Mouse (Mus musculus) liver, postnatal 0 days (tissue): ENCODE results near the gene Wdr75. TPM values are rescaled to one million over a fixed set of nuclear protein-coding genes. Genes with fewer than 3 reads are reported as not detected.

Experiments
- ATAC-seq: fragments of 200-750 bp; cut with Nextera tagmentation; 2 replicates; pipeline ENCODE4 v1.8.0; 2017; ENCODE audit warnings: mild to moderate bottlenecking, moderate library complexity
- DNase-seq: peaks from one replicate; pipeline ENCODE4 v3.0.0-alpha.2; 2016
- H3K27ac ChIP-seq: fragments of 300-500 bp; sonication (generic); 2 replicates; pipeline ENCODE4 v1.5.1; 2014; ENCODE audit warnings: antibody characterized with exemption, moderate library complexity, mild to moderate bottlenecking, low read depth
- H3K27me3 ChIP-seq: fragments of 300-500 bp; sonication (generic); 2 replicates; pipeline ENCODE4 v1.6.1; 2014; ENCODE audit warnings: low read length, control low read depth, mixed read lengths; ENCODE audit not compliant: insufficient read depth
- H3K36me3 ChIP-seq: fragments of 300-500 bp; sonication (generic); replicated peaks from 2 replicates; pipeline ENCODE4 v1.6.1; 2014; ENCODE audit warnings: mild to moderate bottlenecking, control low read depth, low read length, moderate library complexity, mixed read lengths; ENCODE audit not compliant: insufficient read depth
- H3K4me1 ChIP-seq: fragments of 300-500 bp; sonication (generic); 2 replicates; pipeline ENCODE4 v1.6.1; 2014; ENCODE audit warnings: antibody characterized with exemption, mild to moderate bottlenecking, control low read depth; ENCODE audit not compliant: insufficient read depth
- H3K4me2 ChIP-seq: fragments of 300-500 bp; sonication (generic); 2 replicates; pipeline ENCODE4 v1.6.1; 2014; ENCODE audit warnings: low read depth, mild to moderate bottlenecking, low read length, moderate library complexity, mixed read lengths
- H3K4me3 ChIP-seq: fragments of 300-500 bp; sonication (generic); 2 replicates; pipeline ENCODE4 v1.5.1; 2014; ENCODE audit warnings: low read depth, low read length
- H3K9ac ChIP-seq: fragments of 300-500 bp; sonication (generic); replicated peaks from 2 replicates; pipeline ENCODE4 v1.6.1; 2014; ENCODE audit warnings: mild to moderate bottlenecking, moderate library complexity
- H3K9me3 ChIP-seq: fragments of 300-500 bp; sonication (generic); 2 replicates; pipeline ENCODE4 v1.6.1; 2016; ENCODE audit warnings: mild to moderate bottlenecking, control low read depth, low read length, mixed read lengths
- CTCF ChIP-seq: sonication (generic); IDR thresholded peaks from 2 replicates; pipeline ENCODE4 v1.5.1; 2016; ENCODE audit warnings: antibody characterized with exemption, low read depth
- EP300 ChIP-seq: IDR thresholded peaks from 2 replicates; pipeline ENCODE4 v1.6.1; 2016; ENCODE audit warnings: antibody characterized with exemption, low read depth, mild to moderate bottlenecking
- whole genome bisulfite sequencing: fragments of 180-500 bp; shearing (Covaris S2); extraction: QIAGEN DNeasy Blood & Tissue Kit; methylation state at CpG from one replicate; pipeline ENCODE4 v1.1.7; 2014; ENCODE audit not compliant: insufficient replicate concordance; 5-methylcytosine and 5-hydroxymethylcytosine counted together
- polyA plus RNA-seq: library from polyadenylated mRNA; unstranded; fragments of >200 nt; fragmentation: Nextera tagmentation; extraction: Ambion mirVana; gene quantifications from 2 replicates; pipeline ENCODE4 v1.2.1, GENCODE M21; 2015

Wdr75 gene
- polyA plus RNA-seq, result 18.5 and 22.3 TPM in 2 replicates

DNA sequence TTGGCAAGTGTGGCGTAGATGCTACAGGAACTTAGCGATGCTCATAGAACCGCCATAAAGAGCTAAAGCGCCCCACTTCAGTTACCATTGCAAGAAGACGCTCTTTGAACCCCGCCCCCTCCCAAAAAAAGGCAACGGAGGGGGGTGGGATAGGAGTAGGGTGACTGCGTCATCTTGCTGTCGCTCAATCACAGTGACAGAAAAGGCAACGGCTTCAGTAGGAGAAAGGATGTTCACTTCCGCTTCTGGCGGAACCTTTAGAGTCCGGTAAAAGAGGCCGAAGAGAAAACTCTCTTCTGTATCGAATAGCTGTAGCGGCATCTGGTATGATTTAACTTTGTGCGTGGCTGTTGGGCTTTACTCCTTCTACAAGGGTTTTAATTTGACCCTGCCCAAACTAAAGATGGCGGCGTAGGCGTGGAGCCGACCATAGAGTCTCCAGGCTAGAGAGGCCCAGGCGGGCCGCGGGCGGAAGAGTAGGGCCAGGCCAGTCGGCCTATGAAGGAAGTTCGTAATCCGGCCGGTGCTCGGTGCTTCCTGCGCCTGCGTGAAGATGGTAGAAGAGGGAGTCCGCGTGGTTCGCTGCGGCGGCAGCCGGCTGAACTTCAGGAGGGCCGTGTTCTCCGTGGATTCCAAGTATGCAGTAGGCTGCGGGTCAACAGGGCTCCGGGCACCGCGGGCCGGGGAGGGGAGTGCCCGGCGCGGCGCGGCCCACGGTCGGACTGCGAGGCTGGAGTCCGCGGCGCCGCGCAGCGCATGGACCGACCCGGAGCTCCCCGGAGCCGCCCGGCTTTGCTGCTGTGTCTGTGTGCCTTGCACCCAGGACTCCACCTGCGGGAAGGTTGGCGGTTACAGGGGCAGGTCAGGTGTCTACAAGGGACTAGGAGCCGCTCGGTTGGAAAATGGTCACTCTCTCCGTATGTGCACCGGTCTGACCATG, at the start of gene Wdr75:
TSS of gene Wdr75 (plus strand) at position 198 of the 940 bp plus-strand sequence.
- Histone ChIP-seq H3K4me2 (peak within 1 kb of the TSS; percentile 92), H3K4me3 (peak within 1 kb of the TSS; percentile 85), H3K27ac (peak within 1 kb of the TSS; percentile 82), H3K36me3 (peaks cover 5% of the 10 kb centered on the region), H3K4me1 (peaks cover 9% of the 10 kb centered on the region), H3K9me3 (no peaks in the 10 kb centered on the region), H3K27me3 (no peaks in the 10 kb centered on the region), H3K9ac (peak within 1 kb of the TSS; percentile 94)
- no peak for TF ChIP-seq CTCF
- peak; percentile 72; the same call in 1 of the 2 replicates for TF ChIP-seq EP300
- under 1% methylated on average over 69 of the region's 70 CpGs for whole genome bisulfite sequencing
- ATAC-seq (peak; percentile 99), DNase-seq (peak; percentile 93)

DNA sequence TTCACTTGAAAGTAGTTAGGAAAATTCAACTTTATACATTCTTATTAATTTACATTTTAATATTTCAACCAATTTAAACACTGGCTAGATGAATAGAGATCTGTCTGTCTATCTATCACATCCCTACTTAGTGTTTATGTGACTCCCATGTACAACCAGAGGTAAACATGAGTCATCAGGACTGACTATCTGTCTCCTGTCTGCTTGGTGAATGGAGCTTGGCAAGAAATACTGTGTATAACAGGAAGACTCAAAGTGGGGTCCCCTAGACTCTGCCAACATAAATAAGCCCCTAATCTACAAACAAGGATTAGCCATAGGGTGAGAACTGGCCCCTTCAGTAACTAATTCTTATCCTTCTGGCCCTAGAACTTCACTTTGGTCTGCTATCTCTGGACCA, 39.1 kb upstream of the Wdr75 start:
- H3K9me3 ChIP-seq, result no peaks in the 10 kb centered on the region

DNA sequence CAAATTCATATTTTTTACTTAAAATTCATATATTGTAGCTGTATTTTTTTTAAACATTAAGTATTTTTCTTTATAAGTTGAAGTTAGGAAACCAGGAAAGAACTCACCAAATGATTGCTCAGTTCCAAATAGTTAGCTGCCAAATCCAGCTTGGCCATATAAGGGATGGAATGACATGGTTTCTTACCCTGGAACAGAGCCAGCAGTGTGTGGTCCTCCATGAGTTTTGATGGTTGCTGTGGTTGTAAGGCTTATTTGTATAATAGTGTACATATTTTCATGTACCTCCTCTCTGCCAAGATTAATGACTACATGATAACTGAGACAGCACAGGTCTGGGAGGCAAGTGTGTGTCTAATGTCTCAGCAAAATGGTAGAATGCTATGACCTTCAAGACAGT, 38.3 kb upstream of the Wdr75 start:
- Histone ChIP-seq H3K9ac (no peak overlapping the region), H3K27ac (no peak overlapping the region), H3K4me1 (no peaks in the 10 kb centered on the region), H3K27me3 (no peaks in the 10 kb centered on the region), H3K4me3 (no peak overlapping the region), H3K4me2 (no peak overlapping the region), H3K36me3 (no peaks in the 10 kb centered on the region), H3K9me3 (no peaks in the 10 kb centered on the region)
- TF ChIP-seq CTCF (no peak), EP300 (no peak)
- ATAC-seq (no peak), DNase-seq (no peak)

More for the DNA sequence above, 39.1 kb upstream of the Wdr75 start:
- Histone ChIP-seq H3K4me3 (no peak overlapping the region), H3K27ac (no peak overlapping the region), H3K27me3 (no peaks in the 10 kb centered on the region), H3K4me1 (no peaks in the 10 kb centered on the region), H3K36me3 (no peaks in the 10 kb centered on the region), H3K4me2 (no peak overlapping the region), H3K9ac (no peak overlapping the region)
- ATAC-seq (no peak), DNase-seq (no peak)
- TF ChIP-seq EP300, result no peak

DNA sequence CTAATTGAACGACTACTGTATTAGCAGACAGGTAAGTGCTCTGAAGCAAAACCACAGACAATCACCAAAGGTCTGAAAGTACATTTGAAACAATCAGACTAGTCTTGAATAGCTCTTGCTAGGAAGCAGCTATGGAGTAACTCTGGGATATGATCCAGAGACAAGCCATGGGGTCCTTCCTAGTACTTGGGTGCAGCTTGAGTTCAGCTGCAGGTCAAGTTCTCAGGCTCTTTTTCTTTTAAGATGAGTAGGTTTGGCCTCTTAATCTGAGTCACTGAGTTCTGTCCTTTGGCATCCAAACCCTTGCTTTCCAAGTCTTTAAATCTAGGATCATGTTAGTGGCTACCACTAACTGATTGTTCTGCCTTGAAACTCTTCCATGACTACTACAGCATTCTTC, 37.0 kb upstream of the Wdr75 start:
- Histone ChIP-seq H3K9ac (no peak overlapping the region), H3K27me3 (no peaks in the 10 kb centered on the region), H3K4me1 (no peaks in the 10 kb centered on the region), H3K36me3 (no peaks in the 10 kb centered on the region), H3K4me3 (no peak overlapping the region), H3K27ac (no peak overlapping the region), H3K9me3 (no peaks in the 10 kb centered on the region), H3K4me2 (no peak overlapping the region)
- WGBS, result 82% methylated on average over 1 of the region's 1 CpGs
- DNase-seq (no peak), ATAC-seq (no peak)
- TF ChIP-seq EP300 (no peak), CTCF (no peak)

DNA sequence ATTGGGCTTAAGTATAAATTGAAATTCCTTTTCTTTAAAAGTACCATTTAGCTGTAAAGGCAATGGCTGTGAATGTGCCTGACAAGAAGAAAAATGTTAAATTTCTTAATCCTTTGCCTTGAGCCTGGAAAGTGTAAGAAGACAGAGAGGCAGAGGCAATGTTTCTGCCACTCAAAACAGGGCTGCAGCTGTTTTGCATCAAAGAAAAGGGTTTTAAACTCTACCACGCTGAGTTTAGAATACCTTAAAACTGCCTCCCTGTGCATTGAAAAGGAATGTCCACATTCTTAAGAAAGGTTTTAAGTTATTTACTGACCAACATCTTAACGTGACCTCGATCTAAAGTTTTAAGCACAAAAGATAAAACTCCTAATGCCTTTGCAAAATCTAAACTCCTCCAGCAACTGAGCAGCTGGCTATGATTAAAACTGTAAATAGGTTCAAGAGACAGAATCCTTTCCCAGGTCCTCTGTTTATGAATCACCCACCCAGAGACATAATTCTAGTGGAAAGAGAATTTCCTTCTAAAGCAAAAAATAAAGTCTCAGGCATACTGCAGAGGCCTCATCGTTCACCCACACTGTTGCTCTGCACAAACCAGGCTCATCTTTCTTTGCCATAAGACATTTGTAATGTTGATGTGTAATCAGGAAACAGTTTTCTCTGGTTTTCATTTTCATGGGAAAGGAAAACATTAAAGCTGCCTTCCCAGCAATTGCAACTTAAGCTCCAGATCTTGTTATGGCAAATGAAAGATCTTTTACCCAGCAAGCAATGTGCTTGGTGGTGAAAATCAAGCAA, 34.1 kb upstream of the Wdr75 start:
- no peak overlapping the region for H3K4me2 ChIP-seq
- WGBS, result 46% methylated on average over 4 of the region's 4 CpGs
- H3K4me1 ChIP-seq, result no peaks in the 10 kb centered on the region
- H3K9me3 ChIP-seq, result no peaks in the 10 kb centered on the region
- ATAC-seq (no peak), DNase-seq (no peak)
- TF ChIP-seq EP300 (no peak), CTCF (no peak)
- H3K27ac ChIP-seq, result no peak overlapping the region
- no peak overlapping the region for H3K9ac ChIP-seq
- no peaks in the 10 kb centered on the region for H3K36me3 ChIP-seq
- H3K27me3 ChIP-seq, result no peaks in the 10 kb centered on the region
- no peak overlapping the region for H3K4me3 ChIP-seq

DNA sequence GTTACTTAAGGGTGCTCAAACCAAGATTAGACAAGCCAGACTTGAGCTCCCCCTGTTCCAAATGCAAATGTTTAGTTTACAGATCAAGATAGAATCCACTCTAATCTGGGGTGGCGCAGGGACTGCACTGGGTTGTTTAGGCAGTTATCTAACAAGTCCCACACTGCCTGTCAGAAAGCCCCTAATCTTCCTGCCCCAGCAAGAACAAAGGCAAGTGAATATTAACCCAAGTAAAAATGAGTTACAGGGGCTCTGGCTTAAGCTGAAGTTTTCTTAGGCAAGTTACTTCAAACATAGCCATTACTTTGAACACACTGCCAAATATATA, 33.5 kb upstream of the Wdr75 start:
- Histone ChIP-seq H3K4me2 (no peak overlapping the region), H3K9me3 (no peaks in the 10 kb centered on the region), H3K9ac (no peak overlapping the region), H3K36me3 (no peaks in the 10 kb centered on the region), H3K4me1 (no peaks in the 10 kb centered on the region), H3K27me3 (no peaks in the 10 kb centered on the region), H3K27ac (no peak overlapping the region), H3K4me3 (no peak overlapping the region)
- ATAC-seq (peak; percentile 77), DNase-seq (peak; percentile 21)
- TF ChIP-seq CTCF (no peak), EP300 (peak; percentile 84)
- 32% methylated on average over 1 of the region's 1 CpGs for WGBS
